Mouse (Mus musculus): ENCODE results near the gene Reep3.

DNA sequence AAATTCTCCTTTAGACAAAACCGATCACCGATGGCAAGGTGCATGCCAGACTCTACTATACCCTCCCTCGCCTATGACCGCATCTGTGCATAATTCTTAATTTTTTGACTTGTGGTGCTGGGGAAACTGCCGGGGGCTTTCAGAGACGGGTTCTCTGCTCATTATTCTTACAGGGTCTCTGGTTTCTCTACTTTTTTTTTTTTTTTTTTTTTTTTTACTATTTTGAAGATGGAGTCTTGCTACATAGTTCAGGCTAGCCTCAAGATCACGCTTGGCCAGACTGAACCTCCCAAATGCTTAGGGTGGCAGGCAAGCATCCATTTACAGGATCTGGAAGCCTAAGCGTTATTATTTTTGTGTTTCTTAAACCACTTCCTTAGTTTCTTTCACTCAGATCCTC is 23.2 kb downstream of the Reep3 start:
- no peak for TF ChIP-seq CTCF (IDR thresholded peaks at IDR 0.05; ENCODE audit: control insufficient read depth, insufficient read depth, insufficient read length)
- no peak for TF ChIP-seq MAX (IDR thresholded peaks at IDR 0.05)
- TF ChIP-seq MYOD1 (IDR thresholded peaks at IDR 0.05; ENCODE audit: control insufficient read depth, insufficient read length, low read depth), result no peak
